Mouse (Mus musculus) mouse embryonic stem cell (cell line): Measurements from ENCODE around the gene Gipc3.

ENCODE experiments used
- in situ Hi-C, 2 experiments: fragments of 300-500 bp; cut with MboI; formaldehyde crosslinking; loops; 1 replicate in 1 of 2; 3 replicates in 1 of 2; pipeline ENCODE4 v1.14.3; 2019 to 2020; ENCODE audit warnings: low sequenced_read_pairs in 2 of 2, low pct_unique_long_range_greater_than_20kb in 1 of 2, mixed read lengths in 1 of 2; ENCODE audit not compliant: unreplicated experiment in 1 of 2

The Gipc3 gene

GRCm38 (mm10) chr10:81329194-81329975 is 13.7 kb downstream of the Gipc3 start:
- in situ Hi-C loops: no loop called here

- in situ Hi-C loops: no loop called here
Measured at GRCm38 (mm10) chr10:81328386-81328785, 14.7 kb downstream of the Gipc3 start, which contains the start of gene Tbxa2r. Tbxa2r (plus strand) TSS chr10:81328731.

GRCm38 (mm10) chr10:81327959-81328358 is 15.1 kb downstream of the Gipc3 start:
- in situ Hi-C loops: no loop called here

- in situ Hi-C loops: no loop called here
Measured at GRCm38 (mm10) chr10:81326858-81327257, 16.2 kb downstream of the Gipc3 start.

- in situ Hi-C loops: no loop called here
Measured at GRCm38 (mm10) chr10:81325781-81326180, 17.3 kb downstream of the Gipc3 start.

- in situ Hi-C loops: no loop called here
Measured at GRCm38 (mm10) chr10:81325176-81325575, 17.9 kb downstream of the Gipc3 start.

- in situ Hi-C loops: no loop called here
Measured at GRCm38 (mm10) chr10:81323791-81324530, 19.1 kb downstream of the Gipc3 start.

- in situ Hi-C loops: no loop called here
Measured at GRCm38 (mm10) chr10:81323141-81323775, 19.8 kb downstream of the Gipc3 start.

GRCm38 (mm10) chr10:81322444-81322843 is 20.6 kb downstream of the Gipc3 start:
- in situ Hi-C loops: no loop called here

GRCm38 (mm10) chr10:81321436-81321835 is 21.6 kb downstream of the Gipc3 start:
- in situ Hi-C loops: no loop called here

GRCm38 (mm10) chr10:81320550-81321347 is 22.3 kb downstream of the Gipc3 start, which contains the start of gene Cactin:
Cactin (plus strand) TSS chr10:81321103.
- in situ Hi-C loops: no loop called here

GRCm38 (mm10) chr10:81319741-81320549 is 23.1 kb downstream of the Gipc3 start:
- in situ Hi-C loops: no loop called here

GRCm38 (mm10) chr10:81319330-81319699 is 23.8 kb downstream of the Gipc3 start:
- in situ Hi-C loops: no loop called here

- in situ Hi-C loops: no loop called here
Measured at GRCm38 (mm10) chr10:81318589-81319329, 24.3 kb downstream of the Gipc3 start.

GRCm38 (mm10) chr10:81317273-81317672 is 25.8 kb downstream of the Gipc3 start:
- in situ Hi-C loops: no loop called here

GRCm38 (mm10) chr10:81316338-81317060 is 26.6 kb downstream of the Gipc3 start:
- in situ Hi-C loops: no loop called here

- in situ Hi-C loops: no loop called here
Measured at GRCm38 (mm10) chr10:81315587-81315986, 27.5 kb downstream of the Gipc3 start.
